Mouse (Mus musculus) midbrain, embryonic 10.5 days (tissue): ENCODE results near the gene 4930469K13Rik. TPM values are rescaled to one million over a fixed set of nuclear protein-coding genes. Genes with fewer than 3 reads are reported as not detected.

Experiments
- DNase-seq: peaks from one replicate; pipeline ENCODE4 v3.0.0-alpha.2; 2017; ENCODE audit warnings: low spot score
- H3K27ac ChIP-seq: fragments of 300-500 bp; sonication (generic); replicated peaks from 2 replicates; pipeline ENCODE4 v1.5.1; 2016; ENCODE audit warnings: mild to moderate bottlenecking
- H3K27me3 ChIP-seq: fragments of 300-500 bp; sonication (generic); 2 replicates; pipeline ENCODE4 v1.6.1; 2016; ENCODE audit warnings: low read depth, mild to moderate bottlenecking; ENCODE audit not compliant: poor library complexity, severe bottlenecking
- H3K36me3 ChIP-seq: fragments of 300-500 bp; sonication (generic); 2 replicates; pipeline ENCODE4 v1.6.1; 2016; ENCODE audit warnings: mild to moderate bottlenecking, moderate library complexity
- H3K4me1 ChIP-seq: fragments of 300-500 bp; sonication (generic); 2 replicates; pipeline ENCODE4 v1.6.1; 2016
- H3K4me3 ChIP-seq: fragments of 300-500 bp; sonication (generic); 2 replicates; pipeline ENCODE4 v1.5.1; 2016; ENCODE audit warnings: mild to moderate bottlenecking, moderate library complexity
- H3K9me3 ChIP-seq: fragments of 300-500 bp; sonication (generic); replicated peaks from 2 replicates; pipeline ENCODE4 v1.6.1; 2016; ENCODE audit warnings: mild to moderate bottlenecking
- WGBS: fragments of 180-500 bp; shearing (Covaris S2); methylation state at CpG from one replicate; pipeline ENCODE4 v1.1.7; 2016; 5-methylcytosine and 5-hydroxymethylcytosine counted together
- polyA plus RNA-seq: library from polyadenylated mRNA; unstranded; fragments of >200 nt; fragmentation: Nextera tagmentation; extraction: Ambion mirVana; gene quantifications from 2 replicates; pipeline ENCODE4 v1.2.1, GENCODE M21; 2016

4930469K13Rik gene
- polyA plus RNA-seq, 1 experiment from 2014 or later = not detected

DNA sequence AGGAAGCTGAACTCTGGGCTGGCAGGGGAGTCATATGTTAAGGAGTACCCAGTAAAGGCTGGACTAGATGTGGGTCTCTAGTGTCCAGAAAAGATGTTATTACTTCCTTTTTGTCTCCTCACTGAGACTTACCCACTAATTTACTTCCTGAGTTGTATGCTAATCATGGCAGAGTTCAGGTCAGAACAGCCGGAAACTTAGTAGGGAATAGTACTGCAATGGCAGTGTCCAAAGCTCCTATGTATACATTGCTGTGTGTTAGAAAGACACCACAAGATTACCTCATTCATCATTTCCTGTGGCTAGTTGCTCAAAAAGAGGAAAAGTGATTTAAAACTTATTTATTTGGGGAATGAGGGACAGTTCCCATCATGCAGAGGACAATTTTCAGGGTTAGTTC lies 73.3 kb downstream of the 4930469K13Rik start:
- peaks cover 12% of the 10 kb centered on the region for H3K4me1 ChIP-seq
- H3K36me3 ChIP-seq = no peaks in the 10 kb centered on the region
- H3K27ac ChIP-seq = no peak overlapping the region
- H3K4me3 ChIP-seq = no peak overlapping the region
- no peaks in the 10 kb centered on the region for H3K9me3 ChIP-seq
- DNase-seq = no peak
- 89% methylated on average over 1 of the region's 1 CpGs for WGBS
- no peaks in the 10 kb centered on the region for H3K27me3 ChIP-seq

DNA sequence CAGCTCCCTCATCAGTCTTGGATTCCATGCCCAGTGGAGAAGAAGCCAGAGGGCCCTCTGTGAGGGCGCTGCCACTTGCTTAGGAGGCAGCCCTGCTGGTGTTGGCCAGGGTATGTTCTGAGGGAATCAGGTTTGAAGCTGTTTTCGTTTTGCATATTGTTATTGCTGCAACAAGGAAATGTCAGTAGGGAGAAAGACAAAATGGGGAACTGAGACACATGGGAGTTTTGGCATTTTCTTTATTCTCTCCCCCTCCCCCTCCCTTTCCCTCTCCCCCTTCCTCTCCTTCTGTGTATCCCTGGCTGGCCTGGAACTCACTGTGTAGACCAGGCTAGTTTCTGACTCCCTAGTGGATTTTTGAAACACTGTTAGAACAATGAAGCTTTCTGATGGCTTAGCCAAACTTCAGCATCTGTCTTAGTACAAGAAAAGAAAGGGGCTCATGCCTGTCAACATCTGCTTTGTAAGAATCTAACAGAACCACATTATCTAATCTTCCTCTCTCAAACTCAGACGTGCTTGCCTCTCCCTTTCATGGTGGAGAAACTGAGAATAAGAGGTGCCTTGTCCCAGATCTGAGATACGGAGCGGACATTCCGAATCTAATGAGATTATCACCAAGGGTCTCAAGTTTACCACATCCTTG lies 86.2 kb downstream of the 4930469K13Rik start:
- WGBS = 71% methylated on average over 6 of the region's 6 CpGs
- H3K9me3 ChIP-seq = no peaks in the 10 kb centered on the region
- no peak for DNase-seq

DNA sequence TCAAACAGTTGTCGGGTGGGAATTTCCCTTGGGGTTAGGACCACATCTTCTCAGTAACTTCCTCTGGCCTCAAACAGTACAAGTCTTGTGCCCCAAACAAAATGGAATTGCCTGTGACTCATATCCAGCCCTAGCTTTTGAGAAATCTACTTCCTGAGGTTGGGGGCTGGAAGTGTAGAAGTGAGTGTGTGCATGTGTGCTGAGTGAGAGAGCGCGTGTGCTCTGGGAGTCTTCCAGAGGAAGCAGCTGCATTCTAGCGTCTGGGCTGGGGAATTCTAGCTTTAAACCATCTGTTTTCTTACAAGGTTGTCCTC lies 87.5 kb downstream of the 4930469K13Rik start:
- Histone ChIP-seq H3K4me1 (0 out of 2 replicates have a peak, but pooled peaks cover 4% of the 10 kb centered on the region), H3K36me3 (no peaks in the 10 kb centered on the region), H3K27ac (no peak overlapping the region), H3K27me3 (no peaks in the 10 kb centered on the region), H3K4me3 (no peak overlapping the region), H3K9me3 (no peaks in the 10 kb centered on the region)
- DNase-seq = no peak
- 83% methylated on average over 4 of the region's 4 CpGs for WGBS

More for the DNA sequence above, 86.2 kb downstream of the 4930469K13Rik start:
- no peaks in the 10 kb centered on the region for H3K36me3 ChIP-seq
- 0 out of 2 replicates have a peak, but pooled peaks cover 4% of the 10 kb centered on the region for H3K4me1 ChIP-seq
- H3K27ac ChIP-seq = no peak overlapping the region
- H3K27me3 ChIP-seq = no peaks in the 10 kb centered on the region
- H3K4me3 ChIP-seq = no peak overlapping the region

DNA sequence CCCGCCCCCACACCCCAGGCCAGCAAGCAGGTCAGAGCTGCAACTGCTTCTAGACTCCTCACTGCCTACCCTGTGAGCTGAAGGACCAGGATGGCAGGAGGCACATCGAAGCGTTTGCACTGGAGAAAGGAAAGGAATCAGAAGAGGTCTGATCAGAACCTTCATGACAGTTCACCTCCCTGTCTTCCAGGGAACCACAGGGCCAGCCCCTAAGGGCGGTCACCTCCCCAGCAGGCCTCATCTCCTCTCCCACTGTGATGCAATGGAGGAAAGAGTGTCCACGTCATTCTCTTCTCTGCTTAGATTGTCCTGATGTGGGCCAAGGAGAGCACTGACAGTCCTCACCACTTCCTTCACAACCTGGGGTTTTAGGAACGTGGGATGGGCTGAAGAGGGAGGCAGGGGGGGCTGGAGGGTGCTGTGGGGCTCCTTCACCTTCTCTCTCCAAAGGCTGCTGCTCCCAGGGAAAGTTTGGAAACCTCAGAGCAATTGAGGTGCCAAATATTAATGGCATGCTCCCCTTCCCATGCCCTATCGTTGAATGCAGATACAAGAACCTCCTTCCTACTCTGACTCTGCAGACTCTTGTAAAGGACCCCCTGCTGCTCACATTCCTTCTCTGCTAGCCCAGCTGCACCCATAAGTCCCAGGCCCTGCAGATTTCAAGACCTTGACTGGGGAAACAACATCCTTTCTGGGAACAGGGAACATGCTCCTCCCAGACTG lies 88.1 kb downstream of the 4930469K13Rik start:
- Histone ChIP-seq H3K27me3 (no peaks in the 10 kb centered on the region), H3K4me1 (0 out of 2 replicates have a peak, but pooled peaks cover 4% of the 10 kb centered on the region), H3K9me3 (no peaks in the 10 kb centered on the region), H3K4me3 (no peak overlapping the region), H3K36me3 (no peaks in the 10 kb centered on the region), H3K27ac (no peak overlapping the region)
- no peak for DNase-seq
- 73% methylated on average over 7 of the region's 7 CpGs for WGBS

DNA sequence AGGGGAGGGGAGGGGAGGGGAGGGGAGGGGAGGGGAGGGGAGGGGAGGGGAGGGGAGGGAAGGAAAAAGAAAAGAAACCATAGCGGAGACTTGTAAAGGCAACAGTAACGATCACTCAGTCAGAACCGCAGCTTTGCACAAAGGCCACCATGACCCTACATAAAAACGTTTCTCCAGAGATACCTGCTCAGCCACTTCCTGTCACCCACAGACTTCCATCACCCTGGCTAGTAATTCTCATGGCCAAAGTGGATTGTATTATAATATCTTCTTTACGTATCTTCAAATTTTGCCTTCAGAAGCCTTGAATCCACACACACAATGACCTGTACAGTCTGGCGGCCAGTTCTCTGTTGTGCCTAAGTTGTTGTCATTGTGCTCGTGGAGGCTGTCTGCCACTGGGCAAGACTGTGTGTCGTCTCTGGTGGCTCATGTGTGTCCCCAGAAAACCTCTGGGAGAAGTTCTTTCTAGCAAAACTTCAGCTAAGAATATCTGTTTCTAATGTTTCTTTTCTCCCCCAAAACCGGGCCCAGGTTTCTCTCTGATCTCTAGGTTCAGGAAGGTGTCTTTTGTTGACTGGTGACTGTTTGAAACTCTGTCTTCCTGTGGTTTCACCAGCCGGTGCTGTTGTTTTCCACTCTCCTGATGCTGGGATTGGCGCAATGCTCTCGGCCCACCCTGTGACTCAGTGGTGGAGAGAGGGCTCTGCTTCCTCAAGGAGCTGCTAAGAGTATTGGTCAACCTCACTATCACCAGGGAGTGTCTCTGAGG lies 88.9 kb downstream of the 4930469K13Rik start:
- H3K36me3 ChIP-seq = no peaks in the 10 kb centered on the region
- no peak for DNase-seq
- no peak overlapping the region for H3K27ac ChIP-seq
- H3K4me1 ChIP-seq = 0 out of 2 replicates have a peak, but pooled peaks cover 4% of the 10 kb centered on the region
- 79% methylated on average over 12 of the region's 12 CpGs for WGBS
- H3K9me3 ChIP-seq = no peaks in the 10 kb centered on the region
- H3K4me3 ChIP-seq = no peak overlapping the region
- H3K27me3 ChIP-seq = no peaks in the 10 kb centered on the region

DNA sequence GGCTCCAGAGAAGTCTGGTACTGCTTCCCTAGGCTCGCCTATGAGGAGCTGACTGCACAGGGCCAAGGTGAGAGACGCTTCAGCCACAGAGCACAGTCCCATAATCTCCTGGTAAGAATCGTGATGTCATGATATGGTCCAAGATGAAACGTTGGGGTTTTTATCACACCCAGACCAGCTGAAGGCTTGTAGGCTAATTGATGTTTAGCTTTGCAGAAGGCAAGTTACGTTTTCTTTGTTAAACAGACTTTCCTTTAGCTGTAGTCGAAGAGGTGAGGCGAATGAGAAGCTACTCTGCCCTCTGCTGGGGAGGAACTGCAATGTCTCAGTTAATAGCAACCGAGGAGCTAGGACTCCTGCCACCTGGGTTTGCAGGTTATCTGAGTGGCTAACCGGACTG lies 89.7 kb downstream of the 4930469K13Rik start:
- 56% methylated on average over 9 of the region's 9 CpGs for WGBS
- Histone ChIP-seq H3K36me3 (no peaks in the 10 kb centered on the region), H3K27me3 (no peaks in the 10 kb centered on the region), H3K4me1 (0 out of 2 replicates have a peak, but pooled peaks cover 4% of the 10 kb centered on the region), H3K4me3 (no peak overlapping the region), H3K9me3 (no peaks in the 10 kb centered on the region), H3K27ac (0 out of 2 replicates have a peak overlapping the region, but pooled peaks have one; percentile 23)
- DNase-seq = peak; percentile 51

DNA sequence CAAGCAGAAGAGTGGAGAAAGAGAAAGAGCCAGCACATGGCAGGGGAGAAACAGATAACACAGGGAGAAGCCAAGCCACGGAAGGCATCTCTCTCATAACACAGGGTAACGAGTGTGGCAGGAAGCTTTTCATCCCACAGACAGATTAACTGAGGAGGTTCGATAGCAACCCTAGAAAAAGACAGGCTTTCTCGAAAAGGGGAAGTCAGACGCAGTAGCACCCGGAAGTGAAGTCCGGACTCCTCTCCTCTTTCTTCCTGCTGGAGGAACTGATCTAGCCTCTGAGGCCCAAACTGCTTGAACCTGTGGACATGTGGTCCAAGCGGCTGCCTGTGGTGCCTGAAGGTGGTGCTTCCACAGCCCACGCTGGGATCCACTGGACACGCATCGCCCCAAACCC lies 90.1 kb downstream of the 4930469K13Rik start:
- 0 out of 2 replicates have a peak, but pooled peaks cover 4% of the 10 kb centered on the region for H3K4me1 ChIP-seq
- H3K9me3 ChIP-seq = no peaks in the 10 kb centered on the region
- WGBS = 88% methylated on average over 11 of the region's 11 CpGs
- no peaks in the 10 kb centered on the region for H3K27me3 ChIP-seq
- DNase-seq = no peak
- H3K27ac ChIP-seq = 0 out of 2 replicates have a peak overlapping the region, but pooled peaks have one; percentile 23
- H3K36me3 ChIP-seq = no peaks in the 10 kb centered on the region
- no peak overlapping the region for H3K4me3 ChIP-seq

DNA sequence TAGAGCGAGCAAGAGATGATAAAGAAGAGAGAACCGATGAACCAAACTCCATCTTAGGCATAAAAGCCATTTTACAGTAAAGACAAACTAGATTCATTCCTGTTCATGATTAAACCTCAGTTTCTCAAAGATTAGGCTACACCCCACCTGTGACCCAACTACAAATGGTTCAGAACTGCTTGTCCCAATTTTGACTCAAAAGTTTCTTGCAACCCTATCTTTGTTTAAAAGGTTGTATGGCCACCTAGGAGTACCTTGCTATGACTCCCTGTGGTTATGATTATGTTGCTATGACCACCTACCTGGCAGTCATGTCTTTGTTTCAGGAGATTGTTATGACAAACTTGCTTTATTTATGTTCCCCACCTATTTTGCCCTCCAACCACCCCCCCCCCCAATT lies 90.7 kb downstream of the 4930469K13Rik start:
- Histone ChIP-seq H3K27me3 (no peaks in the 10 kb centered on the region), H3K4me1 (0 out of 2 replicates have a peak, but pooled peaks cover 4% of the 10 kb centered on the region), H3K4me3 (no peak overlapping the region), H3K27ac (no peak overlapping the region), H3K9me3 (no peaks in the 10 kb centered on the region), H3K36me3 (no peaks in the 10 kb centered on the region)
- DNase-seq = no peak
- 92% methylated on average over 2 of the region's 2 CpGs for WGBS

DNA sequence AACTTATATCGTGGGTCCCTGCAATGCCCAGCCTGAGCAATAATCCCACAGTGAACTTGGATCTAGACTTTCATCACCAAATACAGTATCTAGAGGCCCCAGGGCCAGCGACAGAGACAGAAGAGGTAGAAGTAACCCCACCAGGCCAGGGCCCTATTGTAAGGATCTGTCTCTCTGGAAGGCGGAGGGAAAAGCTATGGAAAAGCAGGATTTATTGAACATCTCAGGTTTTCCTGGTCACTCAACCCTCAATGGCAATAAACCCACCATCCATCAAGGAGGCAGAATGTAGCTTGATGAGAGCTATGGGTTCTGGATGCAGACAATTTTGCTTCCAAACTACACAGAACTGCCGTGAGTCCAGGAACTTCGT lies 95.8 kb downstream of the 4930469K13Rik start:
- no peaks in the 10 kb centered on the region for H3K27me3 ChIP-seq
- no peak for DNase-seq
- no peaks in the 10 kb centered on the region for H3K9me3 ChIP-seq
- H3K36me3 ChIP-seq = no peaks in the 10 kb centered on the region
- no peak overlapping the region for H3K27ac ChIP-seq
- H3K4me3 ChIP-seq = no peak overlapping the region
- H3K4me1 ChIP-seq = no peaks in the 10 kb centered on the region
- WGBS = 79% methylated on average over 5 of the region's 5 CpGs

DNA sequence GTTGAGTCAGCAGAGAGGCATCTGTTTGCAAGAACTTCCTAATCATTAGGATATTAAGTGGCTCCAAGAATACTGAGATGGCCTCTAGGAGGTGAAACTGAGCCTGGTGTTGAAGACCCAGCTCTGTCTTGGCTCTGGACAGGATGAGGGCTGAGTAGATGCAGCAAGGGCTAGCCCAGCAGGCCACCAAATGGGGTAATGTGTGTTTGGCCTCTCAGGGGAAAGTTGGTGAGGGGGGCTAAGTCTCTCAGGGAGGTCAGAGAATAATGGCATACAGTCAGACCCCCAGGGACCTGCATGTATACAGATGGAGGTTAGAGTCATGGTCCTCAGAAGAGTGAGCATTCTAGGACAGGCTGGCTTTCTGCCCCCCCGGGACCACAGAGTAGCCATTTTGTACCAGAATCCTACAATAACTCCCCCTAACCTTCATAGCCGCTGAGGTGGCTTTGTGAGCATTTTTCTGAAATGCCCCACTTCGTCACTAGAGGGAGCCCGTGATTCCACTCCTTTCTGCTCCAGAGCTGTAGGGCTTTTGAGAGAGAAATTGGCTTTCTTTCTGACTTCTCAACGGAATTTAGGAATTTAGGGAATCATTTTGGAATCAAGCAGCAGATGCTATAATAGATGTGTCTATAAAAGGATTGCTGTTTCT lies 96.3 kb downstream of the 4930469K13Rik start:
- Histone ChIP-seq H3K36me3 (no peaks in the 10 kb centered on the region), H3K9me3 (no peaks in the 10 kb centered on the region), H3K27me3 (no peaks in the 10 kb centered on the region), H3K27ac (no peak overlapping the region), H3K4me1 (no peaks in the 10 kb centered on the region), H3K4me3 (no peak overlapping the region)
- peak; percentile 36 for DNase-seq
- 12% methylated on average over 5 of the region's 5 CpGs for WGBS

DNA sequence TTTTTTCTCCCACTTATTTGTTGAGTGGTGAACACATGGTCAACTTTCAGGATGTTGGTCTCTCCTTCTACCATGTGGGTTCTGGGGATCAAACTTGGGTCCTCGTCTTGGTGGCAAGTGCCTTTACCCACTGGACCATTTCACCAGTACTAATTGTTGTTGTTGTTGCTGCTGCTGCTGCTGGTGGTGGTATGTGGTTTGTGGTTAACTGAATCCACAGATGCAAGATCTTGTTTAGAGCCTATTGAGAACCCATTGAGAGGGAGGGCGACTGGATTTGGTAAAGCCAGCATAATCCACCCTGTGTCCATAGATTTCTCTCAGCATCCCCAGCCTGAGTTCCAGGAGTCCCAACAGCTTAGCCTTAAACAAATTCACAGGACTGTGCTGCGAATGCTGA lies 97.9 kb downstream of the 4930469K13Rik start:
- Histone ChIP-seq H3K4me3 (no peak overlapping the region), H3K4me1 (no peaks in the 10 kb centered on the region), H3K36me3 (no peaks in the 10 kb centered on the region), H3K9me3 (no peaks in the 10 kb centered on the region), H3K27me3 (no peaks in the 10 kb centered on the region), H3K27ac (no peak overlapping the region)
- no peak for DNase-seq
- 69% methylated on average over 3 of the region's 3 CpGs for WGBS

DNA sequence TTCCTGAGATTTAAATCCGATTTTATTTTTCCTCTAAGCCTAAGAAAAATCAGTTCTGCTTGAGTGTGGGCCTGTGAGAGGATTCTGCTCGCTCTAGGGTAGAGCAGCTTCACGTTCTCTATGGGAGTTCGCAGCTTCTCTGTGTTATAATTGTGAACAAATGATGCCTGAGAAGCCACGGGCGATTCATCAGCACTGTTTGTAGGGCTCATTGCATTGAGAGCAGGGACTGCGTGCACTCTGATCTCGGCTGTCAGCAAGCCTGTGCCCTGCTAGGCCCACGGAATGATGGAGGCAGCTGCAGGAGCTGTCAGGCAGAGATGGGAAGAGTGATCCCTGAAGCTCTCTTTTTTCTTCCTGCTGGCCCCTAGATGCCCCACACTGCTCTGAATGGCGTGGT lies 100.1 kb downstream of the 4930469K13Rik start:
- H3K36me3 ChIP-seq = no peaks in the 10 kb centered on the region
- no peak overlapping the region for H3K4me3 ChIP-seq
- H3K9me3 ChIP-seq = no peaks in the 10 kb centered on the region
- H3K27me3 ChIP-seq = no peaks in the 10 kb centered on the region
- DNase-seq = no peak
- peaks cover 4% of the 10 kb centered on the region for H3K4me1 ChIP-seq
- H3K27ac ChIP-seq = no peak overlapping the region
- 75% methylated on average over 10 of the region's 10 CpGs for WGBS
